Mouse (Mus musculus): ENCODE measurements at regions not wholly inside any gene's neighbourhood (a gene's known extent, or its start where the extent isn't known, plus 50 kb on each side); places are given as distances from the start of the nearest gene placed in this dataset.

DNA sequence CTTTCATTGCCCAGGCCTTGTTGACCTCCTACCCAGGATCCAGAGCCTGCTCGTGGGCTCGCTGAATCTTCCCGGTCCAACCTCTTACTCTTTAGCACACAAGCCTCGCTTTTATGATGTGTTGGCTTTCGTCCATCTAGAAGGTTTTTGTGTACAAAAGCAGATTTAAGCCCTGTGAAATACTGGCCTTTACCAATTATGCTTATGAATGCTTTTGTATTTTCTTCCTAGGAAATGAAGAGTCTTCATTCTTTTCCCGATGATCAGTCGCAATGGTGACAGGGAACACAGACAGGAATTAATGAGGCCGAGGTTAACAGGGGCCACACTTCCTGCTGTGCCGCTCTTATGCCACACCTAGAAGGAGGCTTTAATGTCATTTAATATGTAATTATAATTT lies 227.4 kb upstream of the Gadl1 start:
- TF ChIP-seq POLR2A (IDR thresholded peaks at IDR 0.05; ENCODE audit: low read depth, low read length): no peak
- TF ChIP-seq CTCF (IDR thresholded peaks at IDR 0.05; ENCODE audit: borderline replicate concordance, insufficient read depth, low read length): no peak

Data from embryonic fibroblast, embryonic 13.5 days (primary cell).